Mouse (Mus musculus): ENCODE results near the gene Nit2.

DNA sequence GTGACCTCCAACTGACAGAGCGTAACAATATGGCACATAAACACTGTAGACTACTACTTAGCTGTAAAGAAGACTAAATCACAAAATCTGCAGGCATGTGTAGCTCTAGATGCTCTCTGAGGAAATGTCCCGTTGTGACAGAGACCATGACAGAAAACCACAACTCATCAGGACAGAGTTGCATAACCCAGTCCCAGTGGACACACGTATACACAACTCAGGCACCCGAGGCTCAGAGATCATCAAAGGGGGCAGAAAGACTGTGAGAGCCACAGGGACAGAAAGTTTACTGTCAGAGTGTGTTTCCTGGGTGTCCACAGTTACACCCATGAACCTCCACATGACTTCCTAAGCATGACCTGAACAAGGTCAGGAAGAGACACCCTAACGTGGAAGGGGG lies 29.4 kb upstream of the Nit2 start:
- TF ChIP-seq POLR2A (IDR thresholded peaks at IDR 0.05; ENCODE audit: borderline replicate concordance, extremely low read depth, low read depth, low read length) (no peak), CTCF (IDR thresholded peaks at IDR 0.05; ENCODE audit: insufficient read depth, low read length) (no peak)
